Mouse (Mus musculus) midbrain, embryonic 15.5 days (tissue): ENCODE measurements around the gene Hist2h4. TPM values are rescaled to one million over a fixed set of nuclear protein-coding genes. Genes with fewer than 3 reads are reported as not detected.
"Not testable (repeated sequence)": the region's sequence is repeated elsewhere in the genome, so short reads cannot be mapped to it uniquely, and the experiment has no call there.

Experiments used
- ATAC-seq: fragments of 200-750 bp; cut with Nextera tagmentation; replicated peaks from 2 replicates; pipeline ENCODE4 v1.8.0; 2017; ENCODE audit warnings: moderate TSS enrichment
- H3K27ac ChIP-seq: fragments of 300-500 bp; sonication (generic); 2 replicates; pipeline ENCODE4 v1.5.1; 2015; ENCODE audit warnings: mild to moderate bottlenecking, inconsistent platforms
- H3K27me3 ChIP-seq: fragments of 300-500 bp; sonication (generic); replicated peaks from 2 replicates; pipeline ENCODE4 v1.6.1; 2015; ENCODE audit warnings: inconsistent platforms
- H3K36me3 ChIP-seq: fragments of 300-500 bp; sonication (generic); replicated peaks from 2 replicates; pipeline ENCODE4 v1.6.1; 2015; ENCODE audit warnings: inconsistent platforms
- H3K4me1 ChIP-seq: fragments of 300-500 bp; sonication (generic); 2 replicates; pipeline ENCODE4 v1.6.1; 2015; ENCODE audit warnings: inconsistent platforms
- H3K4me2 ChIP-seq: fragments of 300-500 bp; sonication (generic); 2 replicates; pipeline ENCODE4 v1.6.1; 2015; ENCODE audit warnings: inconsistent platforms, mild to moderate bottlenecking, moderate library complexity
- H3K4me3 ChIP-seq: fragments of 300-500 bp; sonication (generic); 2 replicates; pipeline ENCODE4 v1.5.1; 2015; ENCODE audit warnings: mild to moderate bottlenecking, inconsistent platforms
- H3K9ac ChIP-seq: fragments of 300-500 bp; sonication (generic); 2 replicates; pipeline ENCODE4 v1.6.1; 2015; ENCODE audit warnings: mild to moderate bottlenecking, inconsistent platforms
- H3K9me3 ChIP-seq: fragments of 300-500 bp; sonication (generic); 2 replicates; pipeline ENCODE4 v1.6.1; 2016; ENCODE audit warnings: inconsistent platforms
- WGBS: fragments of 180-500 bp; shearing (Covaris S2); methylation state at CpG from one replicate; pipeline ENCODE4 v1.1.7; 2015; ENCODE audit warnings: mixed read lengths; 5-methylcytosine and 5-hydroxymethylcytosine counted together
- polyA plus RNA-seq: library from polyadenylated mRNA; unstranded; fragments of >200 nt; fragmentation: Nextera tagmentation; extraction: Ambion mirVana; gene quantifications from 2 replicates; pipeline ENCODE4 v1.2.1, GENCODE M21; 2015

The Hist2h4 gene
- polyA plus RNA-seq, 1 experiment from 2014 or later, result 5.6 TPM

DNA sequence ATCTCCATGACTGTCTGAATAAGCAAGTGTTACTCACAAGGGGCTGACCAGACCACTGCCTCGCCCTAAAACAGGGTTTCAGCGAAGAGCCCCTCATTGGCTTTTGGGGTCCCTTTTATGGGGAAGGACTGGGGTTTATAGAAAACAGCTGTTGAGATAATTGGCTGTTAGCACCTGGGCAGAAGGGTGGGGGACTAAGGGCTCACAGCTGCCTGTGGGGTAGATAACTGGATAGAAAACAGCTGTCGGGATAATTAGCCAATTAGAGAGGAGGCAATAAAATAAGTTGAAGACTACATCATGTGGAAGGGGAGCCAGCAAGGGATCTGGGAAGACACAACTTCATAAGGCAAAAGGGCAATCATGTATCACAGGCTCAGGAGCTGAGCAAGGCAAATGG, 12.2 kb downstream of the Hist2h4 start:
- no peak for ATAC-seq
- Histone ChIP-seq H3K4me3 (no peak overlapping the region), H3K27me3 (no peaks in the 10 kb centered on the region), H3K4me1 (peaks cover 4% of the 10 kb centered on the region), H3K36me3 (no peaks in the 10 kb centered on the region), H3K4me2 (no peak overlapping the region), H3K27ac (no peak overlapping the region), H3K9me3 (no peaks in the 10 kb centered on the region), H3K9ac (no peak overlapping the region)
- 92% methylated on average over 3 of the region's 3 CpGs for WGBS

- no peaks in the 10 kb centered on the region for H3K27me3 ChIP-seq
- H3K4me1 ChIP-seq, result peaks cover 13% of the 10 kb centered on the region
- no peak overlapping the region for H3K4me3 ChIP-seq
- ATAC-seq, result no peak
- no peak overlapping the region for H3K27ac ChIP-seq
- H3K9me3 ChIP-seq, result no peaks in the 10 kb centered on the region
- no peak overlapping the region for H3K9ac ChIP-seq
- no peaks in the 10 kb centered on the region for H3K36me3 ChIP-seq
- H3K4me2 ChIP-seq, result no peak overlapping the region
- WGBS, result 54% methylated on average over 4 of the region's 4 CpGs
Measured at GRCm38 (mm10) chr3:96249034-96249345, 14.1 kb downstream of the Hist2h4 start.

- Histone ChIP-seq H3K36me3 (no peaks in the 10 kb centered on the region), H3K27me3 (no peaks in the 10 kb centered on the region), H3K4me3 (no peak overlapping the region), H3K27ac (no peak overlapping the region), H3K4me2 (peak overlapping the region; percentile 42; the same call in 1 of the 2 replicates), H3K9ac (no peak overlapping the region), H3K4me1 (peaks cover 15% of the 10 kb centered on the region), H3K9me3 (no peaks in the 10 kb centered on the region)
- WGBS, result 53% methylated on average over 6 of the region's 6 CpGs
- ATAC-seq, result no peak
Measured at GRCm38 (mm10) chr3:96248141-96249033, 14.7 kb downstream of the Hist2h4 start.

GRCm38 (mm10) chr3:96247356-96248140, 15.6 kb downstream of the Hist2h4 start:
- Histone ChIP-seq H3K9ac (no peak overlapping the region), H3K4me1 (peaks cover 15% of the 10 kb centered on the region), H3K9me3 (no peaks in the 10 kb centered on the region), H3K36me3 (no peaks in the 10 kb centered on the region), H3K27me3 (no peaks in the 10 kb centered on the region), H3K27ac (no peak overlapping the region), H3K4me2 (peak overlapping the region; percentile 42), H3K4me3 (peak overlapping the region; percentile 22)
- ATAC-seq, result no peak
- 5% methylated on average over 11 of the region's 11 CpGs for WGBS

DNA sequence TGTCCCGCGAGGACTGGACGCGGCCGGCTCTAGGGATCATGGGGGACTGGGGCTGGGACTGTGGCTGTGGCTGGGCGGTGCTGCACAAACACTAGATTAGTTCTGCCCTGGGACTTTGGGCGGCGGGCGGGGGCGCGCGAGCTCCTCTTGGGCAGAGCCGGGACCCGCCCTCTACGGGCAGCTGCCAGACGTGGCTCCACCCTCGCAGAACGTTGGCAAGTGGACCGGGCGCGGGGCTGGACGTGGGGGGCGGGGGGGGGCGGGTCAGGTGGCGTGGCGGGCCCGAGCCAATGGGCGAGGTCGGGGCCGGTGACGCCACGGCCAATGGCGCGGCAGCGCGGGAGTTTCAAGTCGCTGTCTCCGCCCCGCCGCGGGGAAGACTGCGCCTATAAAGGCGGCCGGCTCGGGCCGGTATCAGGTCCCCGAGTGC, 16.7 kb downstream of the Hist2h4 start, which contains the start of gene Hist2h3c1:
Gene Hist2h3c1, plus strand, starts transcription at position 259 of the 430 bp plus-strand sequence.
- ATAC-seq, result peak; percentile 90
- Histone ChIP-seq H3K4me3 (peak within 1 kb of the TSS; percentile 36), H3K4me2 (peak within 1 kb of the TSS; percentile 42), H3K27ac (peak within 1 kb of the TSS; percentile 76; the same call in 1 of the 2 replicates), H3K4me1 (peaks cover 15% of the 10 kb centered on the region)
- not testable (repeated sequence) for H3K36me3 ChIP-seq, H3K9me3 ChIP-seq, H3K27me3 ChIP-seq, H3K9ac ChIP-seq
- 0% methylated on average over 14 of the region's 47 CpGs for WGBS

DNA sequence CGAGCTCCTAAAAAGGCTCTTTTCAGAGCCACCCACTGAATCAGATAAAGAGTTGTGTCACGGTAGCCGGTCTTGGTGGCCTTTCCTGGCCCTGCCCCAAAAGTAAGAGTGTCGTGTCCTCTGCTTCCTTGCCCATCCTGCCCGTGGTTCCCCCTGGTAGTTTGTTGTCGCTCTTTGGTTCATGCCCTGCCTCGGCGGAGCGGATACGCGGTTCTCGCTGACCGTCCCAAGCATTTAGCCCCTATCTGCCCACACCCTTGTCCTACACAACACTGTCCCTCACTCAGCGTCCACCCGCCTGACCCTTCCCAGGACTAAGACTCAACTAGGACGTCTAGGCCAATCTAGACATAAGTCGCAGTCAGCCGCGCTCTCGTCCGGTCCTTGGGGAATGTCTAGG, 17.1 kb downstream of the Hist2h4 start:
- H3K9me3 ChIP-seq, H3K9ac ChIP-seq, H3K36me3 ChIP-seq, H3K27me3 ChIP-seq: not testable (repeated sequence)
- 0% methylated on average over 12 of the region's 21 CpGs for WGBS
- ATAC-seq, result peak; percentile 60; the same call in 1 of the 2 replicates
- H3K4me3 ChIP-seq, result peak overlapping the region; percentile 36
- H3K4me1 ChIP-seq, result peaks cover 16% of the 10 kb centered on the region
- peak overlapping the region; percentile 41 for H3K4me2 ChIP-seq
- H3K27ac ChIP-seq, result peak overlapping the region; percentile 76; the same call in 1 of the 2 replicates

DNA sequence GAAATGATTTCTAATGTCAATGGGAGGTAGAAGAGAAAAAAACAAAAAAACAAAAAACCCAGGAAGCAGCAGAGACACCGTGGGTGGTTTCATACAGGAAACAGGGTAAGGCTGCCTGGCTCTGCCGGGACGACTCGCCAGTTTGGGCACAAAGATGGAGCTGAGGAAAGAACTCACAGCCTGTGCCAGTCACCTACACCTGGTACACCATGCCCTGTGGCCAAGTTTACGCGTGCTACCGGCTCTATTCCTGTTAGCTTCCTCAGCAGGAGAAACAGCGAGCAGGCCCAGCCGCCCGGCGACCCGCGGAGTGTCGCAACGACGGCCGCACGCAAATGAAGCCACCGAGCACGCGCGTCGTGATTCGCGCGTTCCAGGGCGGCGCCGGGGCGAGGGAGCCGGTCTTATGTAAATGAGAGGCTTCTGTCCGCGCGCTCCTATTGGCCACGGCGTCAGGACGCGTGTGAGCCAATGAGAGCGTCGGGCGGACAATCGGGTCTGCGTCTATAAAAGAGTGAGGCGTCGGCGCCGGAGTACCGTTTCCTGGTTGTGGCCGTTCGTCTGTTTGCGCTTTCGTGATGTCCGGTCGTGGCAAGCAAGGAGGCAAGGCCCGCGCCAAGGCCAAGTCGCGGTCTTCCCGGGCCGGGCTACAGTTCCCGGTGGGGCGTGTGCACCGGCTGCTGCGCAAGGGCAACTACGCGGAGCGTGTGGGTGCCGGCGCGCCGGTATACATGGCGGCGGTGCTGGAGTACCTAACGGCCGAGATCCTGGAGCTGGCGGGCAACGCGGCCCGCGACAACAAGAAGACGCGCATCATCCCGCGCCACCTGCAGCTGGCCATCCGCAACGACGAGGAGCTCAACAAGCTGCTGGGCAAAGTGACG, 17.9 kb downstream of the Hist2h4 start, which contains the start of gene Hist2h2aa1:
Gene Hist2h2aa1, plus strand, starts transcription at position 495 of the 884 bp plus-strand sequence.
- peaks cover 20% of the 10 kb centered on the region for H3K4me1 ChIP-seq
- peak; percentile 93 for ATAC-seq
- H3K27ac ChIP-seq, result peak within 1 kb of the TSS; percentile 98
- H3K4me3 ChIP-seq, result peak within 1 kb of the TSS; percentile 53
- H3K9ac ChIP-seq, result peak within 1 kb of the TSS; percentile 75
- H3K36me3 ChIP-seq, H3K27me3 ChIP-seq, H3K9me3 ChIP-seq: not testable (repeated sequence)
- H3K4me2 ChIP-seq, result peak within 1 kb of the TSS; percentile 67
- WGBS, result under 1% methylated on average over 37 of the region's 88 CpGs

DNA sequence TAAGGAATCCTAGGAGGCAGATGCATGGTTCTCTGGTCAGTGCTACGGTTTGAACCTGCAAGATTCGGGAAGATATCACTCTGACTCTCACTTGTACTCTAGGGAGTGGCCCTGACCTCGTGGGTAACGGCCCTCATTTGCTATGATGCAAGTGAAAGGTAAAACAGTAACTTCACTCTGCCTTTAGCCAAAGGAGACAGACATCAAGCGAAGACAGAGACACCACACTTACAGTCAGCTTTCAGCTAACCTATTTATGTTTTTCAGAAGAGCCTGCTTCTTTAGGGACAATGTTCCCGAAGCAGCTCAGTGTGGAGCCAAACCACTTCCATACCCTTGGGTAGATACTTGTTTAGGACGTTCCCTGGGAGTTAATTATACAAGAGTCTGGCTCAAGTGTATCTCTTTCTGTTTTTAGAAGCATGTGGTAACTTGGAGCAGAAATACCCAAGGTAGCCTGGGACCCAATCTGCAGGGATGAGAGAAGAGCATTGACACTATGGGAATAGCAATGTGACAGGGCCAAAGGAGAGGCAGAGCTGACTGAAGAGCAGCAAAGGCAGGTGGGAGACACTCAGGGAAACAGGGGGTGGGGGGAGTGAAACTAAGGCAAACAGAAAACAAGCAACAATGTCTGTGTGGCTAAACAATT, 19.1 kb downstream of the Hist2h4 start:
- Histone ChIP-seq H3K27ac (peak overlapping the region; percentile 98), H3K9ac (no peak overlapping the region; the same call in 1 of the 2 replicates), H3K4me3 (no peak overlapping the region)

GRCm38 (mm10) chr3:96240799-96241197, 22.3 kb downstream of the Hist2h4 start:
- WGBS, result 74% methylated on average over 9 of the region's 9 CpGs

More for the DNA sequence above, 19.1 kb downstream of the Hist2h4 start:
- Histone ChIP-seq H3K36me3 (no peaks in the 10 kb centered on the region), H3K27me3 (no peaks in the 10 kb centered on the region), H3K4me2 (peak overlapping the region; percentile 67), H3K4me1 (peaks cover 20% of the 10 kb centered on the region), H3K9me3 (no peaks in the 10 kb centered on the region)
- no peak for ATAC-seq
- WGBS, result 83% methylated on average over 7 of the region's 7 CpGs

GRCm38 (mm10) chr3:96239949-96240798, 22.9 kb downstream of the Hist2h4 start, which contains the start of gene Hist2h2aa2:
Hist2h2aa2 (minus strand) TSS chr3:96240276.
- Histone ChIP-seq H3K4me3 (peak within 1 kb of the TSS; percentile 37), H3K4me2 (peak within 1 kb of the TSS; percentile 51), H3K27ac (peak within 1 kb of the TSS; percentile 87), H3K4me1 (peaks cover 28% of the 10 kb centered on the region), H3K9ac (peak within 1 kb of the TSS; percentile 27)
- H3K9me3 ChIP-seq, H3K27me3 ChIP-seq, H3K36me3 ChIP-seq: not testable (repeated sequence)
- ATAC-seq, result peak; percentile 89
- 4% methylated on average over 24 of the region's 85 CpGs for WGBS

More at GRCm38 (mm10) chr3:96240799-96241197, 22.3 kb downstream of the Hist2h4 start:
- Histone ChIP-seq H3K27me3 (no peaks in the 10 kb centered on the region), H3K4me1 (peaks cover 28% of the 10 kb centered on the region), H3K9me3 (no peaks in the 10 kb centered on the region), H3K4me3 (peak overlapping the region; percentile 32), H3K36me3 (no peaks in the 10 kb centered on the region), H3K27ac (peak overlapping the region; percentile 87), H3K9ac (peak overlapping the region; percentile 27; the same call in 1 of the 2 replicates), H3K4me2 (peak overlapping the region; percentile 51)
- no peak for ATAC-seq
